Mouse (Mus musculus): ENCODE measurements around the gene Zfp934.
"Not testable (repeated sequence)": the region's sequence is repeated elsewhere in the genome, so short reads cannot be mapped to it uniquely, and the experiment has no call there.

The Zfp934 gene

GRCm38 (mm10) chr13:62571099-62571498 lies at the start of gene Zfp934:
TSS of gene Zfp934 (minus strand) at chr13:62571199.
- CTCF ChIA-PET: not testable (repeated sequence)

DNA sequence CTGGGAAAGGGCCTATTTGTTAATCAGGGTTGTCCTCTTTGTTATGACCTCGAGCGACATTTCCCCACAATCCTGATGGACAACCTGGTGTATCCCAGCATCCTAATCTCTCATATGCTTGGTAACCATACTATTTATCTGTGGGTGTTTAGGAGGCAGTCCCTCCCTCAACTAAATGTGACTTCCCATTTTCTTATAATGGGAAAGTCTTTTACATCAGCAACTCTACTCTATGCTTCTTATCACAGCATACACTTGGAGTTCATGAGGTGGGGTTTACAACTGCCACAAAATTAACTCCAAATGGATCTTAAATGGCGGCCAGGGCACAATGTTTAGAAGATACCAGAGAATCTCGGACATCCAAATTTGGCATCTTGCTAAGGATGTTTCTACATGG lies 46.5 kb upstream of the Zfp934 start:
- CTCF ChIA-PET: not testable (repeated sequence)

- CTCF ChIA-PET: not testable (repeated sequence)
Measured at GRCm38 (mm10) chr13:62561696-62562095, 9.3 kb downstream of the Zfp934 start.

- CTCF ChIA-PET: not testable (repeated sequence)
Measured at GRCm38 (mm10) chr13:62558189-62559110, 12.5 kb downstream of the Zfp934 start, which contains the start of gene Zfp935. TSS of gene Zfp935 (minus strand) at chr13:62558511.

GRCm38 (mm10) chr13:62530129-62530528 lies 40.9 kb downstream of the Zfp934 start:
- CTCF ChIA-PET: not testable (repeated sequence)

DNA sequence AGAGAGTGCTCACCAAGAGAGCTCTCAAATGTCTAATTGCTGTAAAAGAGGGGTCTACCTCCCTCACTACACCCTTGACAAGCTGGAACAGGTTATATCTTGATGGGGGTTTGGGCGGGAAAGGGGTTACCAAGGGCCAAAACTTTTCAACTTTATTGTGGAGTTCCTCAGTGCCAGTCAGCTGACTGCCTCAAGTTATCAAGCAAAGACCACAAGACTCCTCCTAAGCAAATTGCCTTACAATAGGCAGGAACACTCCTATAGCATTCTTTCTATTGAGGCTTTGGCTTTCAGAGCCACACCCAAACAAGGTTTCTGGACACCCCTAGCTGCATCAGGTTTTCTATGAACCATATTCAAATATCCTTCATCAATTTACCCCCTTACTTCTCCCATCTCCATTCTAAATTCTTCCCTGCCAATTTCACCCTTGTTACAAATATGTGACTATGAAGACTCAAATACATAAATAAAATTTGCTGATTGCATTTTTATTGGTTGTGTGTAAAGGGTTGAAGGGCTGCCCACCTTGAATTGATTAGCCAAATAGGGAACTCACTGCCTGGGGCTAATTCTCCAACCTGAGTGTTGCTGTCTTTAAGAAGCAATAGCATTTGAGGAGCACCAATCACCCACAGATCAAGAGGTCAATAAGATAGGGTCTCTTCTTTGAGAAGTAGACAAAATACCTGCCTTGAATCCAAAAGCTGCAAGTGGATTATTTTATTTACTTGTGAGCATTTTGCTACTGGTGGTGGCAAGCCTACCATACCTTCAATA lies 60.2 kb downstream of the Zfp934 start:
- CTCF ChIA-PET: not testable (repeated sequence)

DNA sequence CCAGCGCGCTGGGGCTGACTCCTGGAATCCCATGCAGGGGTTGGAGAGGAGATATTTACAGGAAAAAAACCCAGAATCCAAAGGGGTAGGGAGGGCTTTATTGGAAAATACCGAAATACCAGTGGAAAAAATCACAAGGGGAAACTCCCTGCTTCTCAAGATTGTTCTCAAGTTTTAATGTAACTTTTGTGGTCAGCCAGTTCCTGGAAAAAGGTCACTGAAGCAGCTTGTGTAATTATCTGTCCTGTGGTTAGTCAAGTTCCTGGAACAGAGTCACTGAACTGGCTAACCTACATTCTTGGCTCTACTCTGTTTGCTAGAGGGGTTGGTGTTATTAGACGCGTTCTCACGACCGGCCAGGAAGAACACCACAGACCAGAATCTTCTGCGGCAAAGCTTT lies 98.3 kb downstream of the Zfp934 start:
- CTCF ChIA-PET: not testable (repeated sequence)

DNA sequence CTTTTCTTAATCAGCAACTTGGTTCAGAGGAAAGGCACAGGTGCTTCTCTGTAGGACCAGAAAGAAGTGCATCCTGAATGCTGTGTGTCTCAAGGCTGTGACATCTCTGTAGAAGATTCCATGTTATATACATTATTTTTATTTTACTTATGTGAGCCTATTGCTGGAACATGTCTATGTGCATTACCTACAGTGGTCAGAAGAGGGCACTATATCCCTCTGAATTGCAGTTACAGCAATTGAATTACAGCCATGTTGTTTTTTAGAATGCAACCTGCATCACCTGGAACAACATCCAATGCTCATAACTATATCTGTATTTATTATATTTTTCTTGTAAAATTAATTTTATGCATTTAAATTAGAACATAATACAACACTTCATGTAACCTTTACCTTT lies 101.1 kb downstream of the Zfp934 start:
- CTCF ChIA-PET: not testable (repeated sequence)

- CTCF ChIA-PET: not testable (repeated sequence)
Measured at GRCm38 (mm10) chr13:62466424-62467334, 104.3 kb downstream of the Zfp934 start, which contains the start of gene Gm49359. TSS of gene Gm49359 (minus strand) at chr13:62466832.

All from spleen, embryonic (tissue).